Mouse (Mus musculus) ES-E14 (cell line): ENCODE data around the gene Dync1i1.

Experiments
- CHD2 ChIP-seq: IDR thresholded peaks from 2 replicates; pipeline ENCODE4 v1.6.1; 2014; ENCODE audit warnings: mild to moderate bottlenecking, low read depth, low read length, inconsistent platforms
- ZNF384 ChIP-seq: IDR thresholded peaks from 2 replicates; pipeline ENCODE4 v1.6.1; 2012; ENCODE audit warnings: low read depth, low read length, inconsistent platforms

GRCm38 (mm10) chr6:5846154-5846553, 120.7 kb downstream of the Dync1i1 start:
- TF ChIP-seq ZNF384, result no peak
- no peak for TF ChIP-seq CHD2
